Mouse (Mus musculus): Measurements from ENCODE around the gene H1fx. TPM values are rescaled to one million over a fixed set of nuclear protein-coding genes. Genes with fewer than 3 reads are reported as not detected.

H1fx gene
- 6.5 and 26.6 TPM in 2 replicates for polyA plus RNA-seq (2012; rRNA removed; ENCODE audit: low replicate concordance)

GRCm38 (mm10) chr6:87981547-87982256 lies at the start of gene H1fx:
TSS of gene H1fx (minus strand) at chr6:87981637.

Other genes starting within 250 kb of the H1fx start
- 0.33 and 1.1 TPM in 2 replicates for gene Gp9, start 203.6 kb downstream of the H1fx start, polyA plus RNA-seq (2012; rRNA removed; ENCODE audit: low replicate concordance)
- 52.3 and 58.9 TPM in 2 replicates for gene Rab43, start 169.5 kb downstream of the H1fx start, polyA plus RNA-seq (2012; rRNA removed; ENCODE audit: low replicate concordance)
- gene Gm45140, start 145.8 kb downstream of the H1fx start, polyA plus RNA-seq (2012; rRNA removed; ENCODE audit: low replicate concordance) = 0.53 and 1.1 TPM in 2 replicates
- 19.3 and 25.6 TPM in 2 replicates for gene Isy1, start 142.8 kb downstream of the H1fx start, polyA plus RNA-seq (2012; rRNA removed; ENCODE audit: low replicate concordance)
- gene Cnbp, start 130.5 kb downstream of the H1fx start, polyA plus RNA-seq (2012; rRNA removed; ENCODE audit: low replicate concordance) = 139 and 299 TPM in 2 replicates
- 33.4 and 37.3 TPM in 2 replicates for gene Copg1, start 93.8 kb downstream of the H1fx start, polyA plus RNA-seq (2012; rRNA removed; ENCODE audit: low replicate concordance)
- gene Hmces, start 67.7 kb downstream of the H1fx start, polyA plus RNA-seq (2012; rRNA removed; ENCODE audit: low replicate concordance) = 21.3 and 21.8 TPM in 2 replicates
- gene Rab7, start 63.6 kb upstream of the H1fx start, polyA plus RNA-seq (2012; rRNA removed; ENCODE audit: low replicate concordance) = 118 and 229 TPM in 2 replicates
- gene Rpn1, start 102.8 kb upstream of the H1fx start, polyA plus RNA-seq (2012; rRNA removed; ENCODE audit: low replicate concordance) = 88.4 and 144 TPM in 2 replicates
- 6.1 and 25.8 TPM in 2 replicates for gene Gata2, start 212.3 kb upstream of the H1fx start, polyA plus RNA-seq (2012; rRNA removed; ENCODE audit: low replicate concordance)
- not detected in 2 replicates for gene Dnajb8, start 240.6 kb upstream of the H1fx start, polyA plus RNA-seq (2012; rRNA removed; ENCODE audit: low replicate concordance)

All from mammary gland, adult 2 months (tissue).